In the genomic region with DNA sequence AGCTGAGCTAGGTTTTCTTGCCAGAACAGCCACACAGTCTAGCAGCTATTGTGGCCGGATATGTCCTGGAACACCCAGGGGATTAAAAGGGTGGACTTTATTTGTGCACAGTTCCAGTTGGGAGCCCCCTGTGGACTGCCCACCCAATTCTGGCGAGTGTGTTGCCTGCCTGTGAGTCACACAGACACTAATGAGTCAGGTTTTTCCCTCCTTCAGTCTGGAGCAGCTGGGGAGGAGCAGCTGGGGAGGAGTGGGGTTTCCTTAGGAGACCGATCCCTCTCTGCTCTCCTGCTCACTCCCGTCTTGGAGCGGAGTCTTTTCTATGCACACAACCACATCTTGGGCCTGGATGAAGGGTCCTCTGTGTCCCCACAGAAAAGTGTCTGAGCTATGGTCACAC, we compare ENCODE assay signal across 8 mouse cellular contexts. TPM values are rescaled to one million over a fixed set of nuclear protein-coding genes. Genes with fewer than 3 reads are reported as not detected.
DNase-seq lines count a peak whose midpoint lies in the region; ATAC-seq and TF ChIP-seq lines count a peak whose summit lies in the region.

No protein-coding gene starts in this region.

- H3K27ac ChIP-seq in midbrain, embryonic 12.5 days (replicated peaks): 0 out of 2 replicates have a peak overlapping the region, but pooled peaks have one; percentile 8
- no peak overlapping the region for H3K27ac ChIP-seq in midbrain, postnatal 0 days (ENCODE audit: low read depth, low read length)
- H3K27ac ChIP-seq in macrophage: peak overlapping the region; percentile 95

- H3K4me1 ChIP-seq in midbrain, embryonic 12.5 days: peaks cover 4% of the 10 kb centered on the region; the same call in 1 of the 2 replicates
- no peaks in the 10 kb centered on the region for H3K4me1 ChIP-seq in midbrain, postnatal 0 days (ENCODE audit: insufficient read depth, low read length)

- H3K4me2 ChIP-seq in midbrain, embryonic 12.5 days (replicated peaks): no peak overlapping the region
- no peak overlapping the region for H3K4me2 ChIP-seq in midbrain, postnatal 0 days (ENCODE audit: low read depth, low read length, poor library complexity, severe bottlenecking)

- H3K9me3 ChIP-seq in midbrain, embryonic 12.5 days: no peaks in the 10 kb centered on the region
- no peaks in the 10 kb centered on the region for H3K9me3 ChIP-seq in midbrain, postnatal 0 days (ENCODE audit: low read length)

- no peak overlapping the region for H3K9ac ChIP-seq in midbrain, embryonic 12.5 days (replicated peaks)
- H3K9ac ChIP-seq in midbrain, postnatal 0 days (replicated peaks; ENCODE audit: low read length, poor library complexity, severe bottlenecking): no peak overlapping the region

- TF ChIP-seq CTCF in midbrain, postnatal 0 days (IDR thresholded peaks at IDR 0.05): no peak

- no peak overlapping the region for H3K4me3 ChIP-seq in midbrain, embryonic 12.5 days
- no peak overlapping the region for H3K4me3 ChIP-seq in midbrain, postnatal 0 days (ENCODE audit: low read depth, low read length)
- no peak overlapping the region for H3K4me3 ChIP-seq in macrophage (ENCODE audit: inconsistent target)

- peak; percentile 68 for DNase-seq in cerebellum, adult 9-11 months
- DNase-seq in cerebellum, postnatal 36 days: no peak
- DNase-seq in midbrain, postnatal 0 days (ENCODE audit: low spot score): no peak
- DNase-seq in heart, postnatal 10 days: peak; percentile 67 to 72
- DNase-seq in kidney, adult 8-10 months: no peak

- intact Hi-C loops in heart, postnatal 10 days (cut with DNase I): no loop called here

- WGBS in midbrain, embryonic 12.5 days: 61% methylated on average over 5 of the region's 5 CpGs
- WGBS in midbrain, postnatal 0 days: 51% methylated on average over 5 of the region's 5 CpGs
- WGBS in macrophage (ENCODE audit: missing documents): 75% methylated on average over 5 of the region's 5 CpGs

- no peak for ATAC-seq in midbrain, embryonic 12.5 days (ENCODE audit: low FRiP score, low read depth)
- no peak for ATAC-seq in midbrain, postnatal 0 days (ENCODE audit: low FRiP score)
- ATAC-seq in megakaryocyte, adult 5-6 weeks (ENCODE audit: poor library complexity, severe bottlenecking): no peak

- peaks cover 94% of the 10 kb centered on the region for H3K79me2 ChIP-seq in macrophage (ENCODE audit: inconsistent target)

- H3K27me3 ChIP-seq in midbrain, embryonic 12.5 days: no peaks in the 10 kb centered on the region
- H3K27me3 ChIP-seq in midbrain, postnatal 0 days (ENCODE audit: insufficient read depth, low read length): no peaks in the 10 kb centered on the region

- no peaks in the 10 kb centered on the region for H3K36me3 ChIP-seq in midbrain, embryonic 12.5 days
- no peaks in the 10 kb centered on the region for H3K36me3 ChIP-seq in midbrain, postnatal 0 days (ENCODE audit: insufficient read depth, low read length)
- H3K36me3 ChIP-seq in macrophage (ENCODE audit: inconsistent target): no peaks in the 10 kb centered on the region

RNA-seq across cellular contexts. Expression of a gene that starts 19.0 kb away (rescaled TPM):
- not detected in 2 replicates for polyA plus RNA-seq in midbrain, embryonic 12.5 days (2016; fragmentation: Nextera tagmentation; extraction: Ambion mirVana)
- total RNA-seq in midbrain, postnatal 0 days (2014; rRNA removed): 0.71 and 1.7 TPM in 2 replicates
- polyA plus RNA-seq in midbrain, postnatal 0 days (2015; fragmentation: Nextera tagmentation; extraction: Ambion mirVana): 0.81 and 2.4 TPM in 2 replicates
- not detected for total RNA-seq in heart, postnatal 10 days (2021)
- total RNA-seq in macrophage (2018; cell fraction: chromatin; rRNA removed): under 1 TPM in 3 of 26 experiments, not detected in 23; 0.54 to 0.71 (median 0.68) TPM
- total RNA-seq in macrophage (2018; cell fraction: cytosol; rRNA removed): not detected
- total RNA-seq in macrophage (2018; cell fraction: nucleus; rRNA removed): under 1 TPM in 1 of 26 experiments, not detected in 25; 0.46 TPM
- polyA plus RNA-seq in macrophage (2018): not detected in 3 replicates
- not detected in 2 replicates for total RNA-seq in megakaryocyte, adult 5-6 weeks (2015)
- total RNA-seq in megakaryocyte, adult 5-6 weeks (2017): not detected in 2 replicates

RNA-seq across cellular contexts. Expression of a gene that starts 28.6 kb away (rescaled TPM):
- 0.98 and 1.3 TPM in 2 replicates for polyA plus RNA-seq in midbrain, embryonic 12.5 days (2016; fragmentation: Nextera tagmentation; extraction: Ambion mirVana)
- 3.1 TPM in 2 replicates for total RNA-seq in midbrain, postnatal 0 days (2014; rRNA removed)
- polyA plus RNA-seq in midbrain, postnatal 0 days (2015; fragmentation: Nextera tagmentation; extraction: Ambion mirVana): 3.4 and 4.0 TPM in 2 replicates
- total RNA-seq in heart, postnatal 10 days (2021): 1 to 10 TPM; 1.3 to 2.2 TPM
- total RNA-seq in macrophage (2018; cell fraction: chromatin; rRNA removed): 10 to 100 TPM in 2 of 26 experiments, 1 to 10 TPM in 22, under 1 TPM in 1, not detected in 1; 0.95 to 11.2 (median 3.6) TPM
- 1 to 10 TPM; 1.0 to 2.4 (median 1.5) TPM for total RNA-seq in macrophage (2018; cell fraction: cytosol; rRNA removed)
- 1 to 10 TPM in 25 of 26 experiments, under 1 TPM in 1; 0.92 to 5.1 (median 2.3) TPM for total RNA-seq in macrophage (2018; cell fraction: nucleus; rRNA removed)
- 1.3 to 2.2 TPM (median 1.9 TPM) in 3 replicates for polyA plus RNA-seq in macrophage (2018)
- total RNA-seq in megakaryocyte, adult 5-6 weeks (2015): not detected in 2 replicates
- 0.20 and 1.2 TPM in 2 replicates for total RNA-seq in megakaryocyte, adult 5-6 weeks (2017)

RNA-seq across cellular contexts. Expression of a gene that starts 35.2 kb away (rescaled TPM):
- polyA plus RNA-seq in midbrain, embryonic 12.5 days (2016; fragmentation: Nextera tagmentation; extraction: Ambion mirVana): not detected in 2 replicates
- total RNA-seq in midbrain, postnatal 0 days (2014; rRNA removed): 0.24 TPM in 1 of 2 replicates, not detected in the other
- polyA plus RNA-seq in midbrain, postnatal 0 days (2015; fragmentation: Nextera tagmentation; extraction: Ambion mirVana): not detected in 2 replicates
- total RNA-seq in heart, postnatal 10 days (2021): under 1 TPM; 0.24 to 0.37 TPM
- 1 to 10 TPM in 20 of 26 experiments, under 1 TPM in 3, not detected in 3; 0.50 to 5.2 (median 2.6) TPM for total RNA-seq in macrophage (2018; cell fraction: chromatin; rRNA removed)
- under 1 TPM in 6 of 26 experiments, not detected in 20; 0.09 to 0.33 (median 0.19) TPM for total RNA-seq in macrophage (2018; cell fraction: cytosol; rRNA removed)
- total RNA-seq in macrophage (2018; cell fraction: nucleus; rRNA removed): 1 to 10 TPM in 6 of 26 experiments, under 1 TPM in 15, not detected in 5; 0.39 to 4.1 (median 0.78) TPM
- polyA plus RNA-seq in macrophage (2018): 0.19 to 0.27 TPM (median 0.27 TPM) in 3 replicates
- not detected in 2 replicates for total RNA-seq in megakaryocyte, adult 5-6 weeks (2015)
- total RNA-seq in megakaryocyte, adult 5-6 weeks (2017): not detected in 2 replicates

RNA-seq across cellular contexts. Expression of a gene that starts 35.3 kb away (rescaled TPM):
- polyA plus RNA-seq in midbrain, embryonic 12.5 days (2016; fragmentation: Nextera tagmentation; extraction: Ambion mirVana): 11.2 and 12.0 TPM in 2 replicates
- total RNA-seq in midbrain, postnatal 0 days (2014; rRNA removed): 17.5 and 22.1 TPM in 2 replicates
- 12.2 and 12.8 TPM in 2 replicates for polyA plus RNA-seq in midbrain, postnatal 0 days (2015; fragmentation: Nextera tagmentation; extraction: Ambion mirVana)
- total RNA-seq in heart, postnatal 10 days (2021): 10 to 100 TPM; 31.4 to 33.8 TPM
- 10 to 100 TPM in 20 of 26 experiments, 1 to 10 TPM in 6; 6.1 to 34.9 (median 17.0) TPM for total RNA-seq in macrophage (2018; cell fraction: chromatin; rRNA removed)
- total RNA-seq in macrophage (2018; cell fraction: cytosol; rRNA removed): 10 to 100 TPM; 18.4 to 53.6 (median 41.3) TPM
- total RNA-seq in macrophage (2018; cell fraction: nucleus; rRNA removed): 10 to 100 TPM in 24 of 26 experiments, 1 to 10 TPM in 2; 7.9 to 43.0 (median 21.4) TPM
- polyA plus RNA-seq in macrophage (2018): 25.8 to 42.9 TPM (median 41.2 TPM) in 3 replicates
- total RNA-seq in megakaryocyte, adult 5-6 weeks (2015): 15.1 and 17.0 TPM in 2 replicates
- total RNA-seq in megakaryocyte, adult 5-6 weeks (2017): 11.9 and 12.2 TPM in 2 replicates

RNA-seq across cellular contexts. Expression of a gene that starts 35.9 kb away (rescaled TPM):
- polyA plus RNA-seq in midbrain, embryonic 12.5 days (2016; fragmentation: Nextera tagmentation; extraction: Ambion mirVana): 35.5 and 37.8 TPM in 2 replicates
- total RNA-seq in midbrain, postnatal 0 days (2014; rRNA removed): 45.7 and 62.5 TPM in 2 replicates
- 26.1 TPM in 2 replicates for polyA plus RNA-seq in midbrain, postnatal 0 days (2015; fragmentation: Nextera tagmentation; extraction: Ambion mirVana)
- total RNA-seq in heart, postnatal 10 days (2021): 10 to 100 TPM; 18.3 to 25.9 TPM
- total RNA-seq in macrophage (2018; cell fraction: chromatin; rRNA removed): 100 to 1,000 TPM in 18 of 26 experiments, 10 to 100 TPM in 8; 42.8 to 286 (median 150) TPM
- total RNA-seq in macrophage (2018; cell fraction: cytosol; rRNA removed): 10 to 100 TPM; 14.3 to 42.5 (median 23.2) TPM
- 100 to 1,000 TPM in 3 of 26 experiments, 10 to 100 TPM in 23; 19.8 to 113 (median 68.3) TPM for total RNA-seq in macrophage (2018; cell fraction: nucleus; rRNA removed)
- polyA plus RNA-seq in macrophage (2018): 20.9 to 26.5 TPM (median 24.4 TPM) in 3 replicates
- 18.5 and 24.7 TPM in 2 replicates for total RNA-seq in megakaryocyte, adult 5-6 weeks (2015)
- 21.7 and 33.8 TPM in 2 replicates for total RNA-seq in megakaryocyte, adult 5-6 weeks (2017)

Comparison
In these comparisons a context has a peak if more than half of its experiments do, and no peak if none do; other contexts are left out.
1. DNase-seq: peak in cerebellum, adult 9-11 months (single experiment) and heart, postnatal 10 days (2 of 2); none in cerebellum, postnatal 36 days (0 of 2), midbrain, postnatal 0 days (single experiment) and kidney, adult 8-10 months (0 of 2).